Mouse (Mus musculus) bone marrow macrophage, adult 2 months (primary cell): ENCODE measurements around the gene Bnipl. TPM values are rescaled to one million over a fixed set of nuclear protein-coding genes. Genes with fewer than 3 reads are reported as not detected.
A peak's percentile ranks its signal among the peaks of the same experiment; 100 is the strongest.

Source experiments
- H3K27ac ChIP-seq: 2 replicates; pipeline ENCODE4 v1.5.1; 2012; ENCODE audit warnings: low read depth, low read length; ENCODE audit not compliant: insufficient read depth
- H3K4me1 ChIP-seq: 2 replicates; pipeline ENCODE4 v1.6.1; 2012; ENCODE audit warnings: low read length; ENCODE audit not compliant: control insufficient read depth, insufficient read depth
- H3K4me3 ChIP-seq: 2 replicates; pipeline ENCODE4 v1.5.1; 2012; ENCODE audit warnings: mild to moderate bottlenecking, low read length, moderate library complexity; ENCODE audit not compliant: insufficient read depth
- CTCF ChIP-seq: IDR thresholded peaks from 2 replicates; pipeline ENCODE4 v1.5.1; 2012; ENCODE audit warnings: low read depth, mild to moderate bottlenecking, low read length, moderate library complexity
- POLR2A ChIP-seq: IDR thresholded peaks from 2 replicates; pipeline ENCODE4 v1.6.1; 2012; ENCODE audit warnings: mild to moderate bottlenecking, low read depth, low read length, borderline replicate concordance
- polyA plus RNA-seq: library from polyadenylated mRNA; stranded (reverse); fragments of >200 nt; gene quantifications from 2 replicates; pipeline ENCODE4 v1.2.4, GENCODE M21; 2012; ENCODE audit not compliant: missing spikeins, insufficient read depth, insufficient read length

The Bnipl gene
- polyA plus RNA-seq, 1 experiment, result not detected

DNA sequence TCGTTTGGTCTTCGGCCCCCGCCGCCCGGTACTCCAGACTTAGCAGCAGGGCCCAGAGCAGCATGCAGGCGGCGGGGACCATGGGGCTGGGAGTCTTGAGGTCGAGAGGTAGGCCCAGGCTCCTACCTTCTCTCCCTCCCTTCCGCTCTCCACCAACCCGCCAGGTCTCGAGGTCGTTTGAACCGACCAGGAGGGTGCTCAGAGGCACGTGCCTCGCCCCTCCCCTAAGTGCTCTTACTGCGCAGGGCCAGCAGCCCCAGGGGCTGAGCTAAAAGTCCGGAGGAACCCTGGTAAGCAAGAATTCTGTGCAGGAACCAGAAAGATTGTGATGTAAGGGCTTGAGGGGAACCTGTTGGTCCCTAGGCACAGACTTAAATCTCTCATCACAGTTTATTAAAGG is 10.1 kb downstream of the Bnipl start:
- H3K4me1 ChIP-seq, result peaks cover 4% of the 10 kb centered on the region; the same call in 1 of the 2 replicates
- no peak overlapping the region for H3K4me3 ChIP-seq
- H3K27ac ChIP-seq, result no peak overlapping the region
- TF ChIP-seq CTCF (no peak), POLR2A (no peak)

- TF ChIP-seq CTCF (no peak), POLR2A (no peak)
- H3K4me3 ChIP-seq, result no peak overlapping the region
- no peak overlapping the region for H3K27ac ChIP-seq
- H3K4me1 ChIP-seq, result peaks cover 4% of the 10 kb centered on the region; the same call in 1 of the 2 replicates
Observed at GRCm38 (mm10) chr3:95239971-95240370, 11.0 kb downstream of the Bnipl start.

DNA sequence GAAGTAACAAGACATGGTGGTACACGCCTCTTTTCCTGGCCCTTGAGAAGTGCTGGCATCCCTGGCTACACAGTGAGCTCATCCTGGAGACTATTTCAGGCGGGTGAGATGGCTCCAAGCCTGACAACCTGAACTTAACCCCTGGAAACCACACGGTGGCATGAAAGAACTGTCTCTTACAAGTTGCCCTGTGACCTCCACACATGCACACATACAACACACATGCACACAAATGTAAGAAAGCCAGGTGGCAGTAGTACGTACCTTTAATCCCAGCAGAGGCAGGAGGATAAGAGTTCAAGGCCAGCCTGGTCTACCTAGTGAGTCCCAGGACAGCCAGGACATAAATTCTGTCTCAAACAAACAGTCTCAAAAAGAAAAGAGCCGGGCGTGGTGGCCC is 12.0 kb downstream of the Bnipl start:
- H3K4me1 ChIP-seq, result peaks cover 4% of the 10 kb centered on the region; the same call in 1 of the 2 replicates
- no peak overlapping the region for H3K4me3 ChIP-seq
- H3K27ac ChIP-seq, result no peak overlapping the region

DNA sequence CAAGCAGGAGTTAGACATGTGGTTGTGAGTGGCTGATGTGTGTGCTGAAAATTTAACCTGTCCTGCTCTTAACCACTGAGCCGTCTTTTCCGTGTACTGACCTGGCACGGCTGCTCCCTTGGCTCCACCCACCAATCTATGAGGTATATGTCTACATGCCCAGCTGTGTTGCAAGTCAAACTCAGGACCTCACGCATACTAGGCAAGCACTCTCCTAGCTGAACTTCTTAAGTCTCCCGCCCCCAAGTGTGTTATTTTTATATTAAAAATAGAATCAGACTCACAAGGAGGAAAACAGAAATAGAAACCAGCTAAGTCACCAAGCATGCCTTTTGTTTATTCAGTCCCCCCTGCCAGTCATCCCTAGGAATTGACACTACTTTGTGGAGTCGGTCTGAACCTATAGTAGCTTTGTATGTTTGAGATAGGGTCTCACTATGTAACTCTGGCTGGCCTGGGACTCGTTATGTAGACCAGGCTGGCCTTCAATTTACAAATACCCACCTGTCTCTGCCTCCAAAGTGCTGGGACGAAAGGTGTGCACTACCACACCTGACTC is 13.4 kb downstream of the Bnipl start:
- H3K27ac ChIP-seq, result no peak overlapping the region
- H3K4me3 ChIP-seq, result no peak overlapping the region
- TF ChIP-seq POLR2A (no peak), CTCF (no peak)
- H3K4me1 ChIP-seq, result peaks cover 7% of the 10 kb centered on the region

More for the DNA sequence above, 12.0 kb downstream of the Bnipl start:
- no peak for TF ChIP-seq POLR2A
- TF ChIP-seq CTCF, result no peak

DNA sequence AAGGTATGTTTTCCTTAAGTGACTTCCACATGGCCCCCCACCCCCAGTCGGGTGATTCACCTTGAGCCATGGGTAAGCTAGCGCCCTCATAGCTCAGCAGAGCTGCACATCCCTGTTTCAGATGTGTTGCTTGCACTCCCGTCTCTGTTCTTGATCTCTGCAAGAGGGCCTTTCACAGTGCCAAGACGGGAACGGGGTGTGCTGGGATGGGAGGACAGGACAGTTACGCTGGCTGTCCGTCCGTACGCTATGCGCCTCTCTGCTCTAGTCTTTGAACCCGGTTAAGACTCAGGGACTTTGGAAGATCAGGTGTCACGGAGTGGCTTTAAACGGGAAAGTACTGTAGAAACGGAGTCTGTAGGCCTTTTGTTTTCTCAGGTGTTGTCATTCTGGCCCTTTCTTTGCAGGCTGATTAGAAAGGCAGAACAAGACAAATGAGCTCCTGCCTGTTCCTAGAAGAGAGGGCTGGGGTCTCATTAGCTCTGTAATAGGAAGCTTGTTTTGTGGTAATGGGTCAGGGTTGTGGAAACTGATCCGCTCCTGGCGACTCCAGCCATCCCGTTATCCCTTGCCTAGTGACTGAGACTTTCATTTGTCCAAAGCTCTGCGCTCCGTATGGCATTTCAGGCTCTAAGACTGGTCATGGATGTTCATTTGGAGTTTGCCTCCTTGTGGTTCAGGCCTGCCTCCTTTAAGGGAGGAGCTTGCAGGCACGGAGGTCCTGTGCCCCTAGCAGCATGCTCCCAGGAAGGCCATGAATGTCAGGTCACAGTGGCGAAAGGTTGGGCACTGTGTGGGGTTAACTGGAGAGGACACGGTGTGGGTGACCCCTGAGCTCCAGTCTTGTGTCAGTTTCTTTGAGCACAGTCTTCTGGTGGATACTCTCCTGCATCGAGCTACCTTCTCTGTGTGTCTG is 15.3 kb downstream of the Bnipl start:
- TF ChIP-seq CTCF, result no peak
- no peak for TF ChIP-seq POLR2A
- peaks cover 22% of the 10 kb centered on the region for H3K4me1 ChIP-seq
- H3K27ac ChIP-seq, result no peak overlapping the region
- no peak overlapping the region for H3K4me3 ChIP-seq

GRCm38 (mm10) chr3:95233303-95233980 is 17.6 kb downstream of the Bnipl start:
- no peak overlapping the region for H3K4me3 ChIP-seq
- peaks cover 22% of the 10 kb centered on the region for H3K4me1 ChIP-seq
- H3K27ac ChIP-seq, result no peak overlapping the region
- TF ChIP-seq POLR2A, result no peak
- TF ChIP-seq CTCF, result no peak

DNA sequence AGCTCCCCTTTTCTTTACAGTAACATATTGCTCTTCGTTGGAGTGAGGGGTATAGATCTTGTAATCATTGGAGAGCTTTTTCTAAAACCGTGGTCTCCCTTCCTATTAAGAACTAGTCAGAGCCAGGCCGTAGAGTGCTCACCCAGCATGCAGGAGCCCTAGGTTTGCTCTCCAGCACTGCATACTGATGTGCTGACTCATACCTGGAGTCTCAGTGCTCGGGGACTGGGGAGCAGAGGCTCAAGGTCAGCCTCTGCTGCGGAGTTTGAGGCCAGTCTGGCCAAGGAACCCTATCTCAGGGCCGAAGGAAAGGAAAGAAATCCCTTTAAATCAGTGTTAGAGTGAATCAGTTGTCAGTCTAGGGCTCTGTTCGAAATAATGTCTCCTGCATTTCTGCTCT is 18.2 kb downstream of the Bnipl start:
- Histone ChIP-seq H3K4me1 (peaks cover 22% of the 10 kb centered on the region), H3K27ac (no peak overlapping the region; the same call in 1 of the 2 replicates), H3K4me3 (no peak overlapping the region)
- no peak for TF ChIP-seq CTCF
- TF ChIP-seq POLR2A, result no peak

- no peak for TF ChIP-seq CTCF
- TF ChIP-seq POLR2A, result no peak
- peak within 1 kb of the TSS; percentile 99 for H3K27ac ChIP-seq
- peaks cover 18% of the 10 kb centered on the region for H3K4me1 ChIP-seq
- peak within 1 kb of the TSS; percentile 88 for H3K4me3 ChIP-seq
Observed at GRCm38 (mm10) chr3:95231298-95232221, 19.4 kb downstream of the Bnipl start, which contains the start of gene Mllt11. TSS of gene Mllt11 (minus strand) at chr3:95232171.

DNA sequence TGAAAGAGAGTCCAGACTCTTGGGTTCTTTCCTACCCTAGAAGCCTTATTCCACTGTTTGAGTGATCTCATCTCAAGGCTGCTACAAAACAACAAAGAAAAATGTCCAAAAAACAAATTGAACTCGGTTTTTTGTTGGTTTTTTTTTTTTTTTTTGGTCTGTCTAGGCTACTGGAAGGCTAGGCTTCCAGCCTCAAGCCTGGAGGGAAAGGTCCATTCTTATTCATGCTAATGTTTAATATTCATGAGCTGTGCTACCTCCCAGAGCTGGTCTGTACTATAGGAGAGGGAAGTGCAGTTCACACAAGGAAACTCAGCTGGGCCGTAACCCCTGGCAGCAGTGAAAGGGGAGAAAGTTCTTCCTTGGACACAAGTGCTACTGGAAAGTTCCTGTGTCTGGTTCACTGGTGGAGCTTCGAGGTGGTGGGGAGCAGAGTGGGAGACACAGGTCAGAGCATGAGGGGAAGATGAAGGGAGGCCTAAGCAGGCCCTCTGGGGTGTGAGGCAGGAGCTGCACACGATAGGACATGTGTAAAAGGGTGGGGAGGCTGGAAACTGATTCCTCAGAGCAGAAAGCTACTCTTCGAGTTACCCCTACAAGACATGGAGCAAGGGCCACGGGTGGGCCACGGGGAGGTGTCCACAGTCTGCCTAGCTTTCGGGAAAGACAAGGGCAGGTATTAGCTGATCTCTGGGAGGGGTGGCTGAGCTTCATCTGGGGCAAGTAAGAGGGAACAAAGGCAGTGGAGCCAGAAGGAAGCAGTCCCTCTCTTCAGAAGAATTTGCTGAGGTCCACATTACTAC is 20.3 kb downstream of the Bnipl start:
- peaks cover 18% of the 10 kb centered on the region for H3K4me1 ChIP-seq
- no peak for TF ChIP-seq CTCF
- H3K27ac ChIP-seq, result peak overlapping the region; percentile 99
- H3K4me3 ChIP-seq, result peak overlapping the region; percentile 88
